In genomic region chr12:79476413-79477046, GRCm38 (mm10) we compare ENCODE assay signal across 13 mouse cellular contexts.
A peak's percentile ranks its signal among the peaks of the same experiment; 100 is the strongest.
DNase-seq lines count a peak whose midpoint lies in the region; ATAC-seq and TF ChIP-seq lines count a peak whose summit lies in the region.
"Had no signal": no experiment of that assay in that cellular context is flagged by ENCODE, and none has a peak within 500 bp of the region (broad histone marks: within the 10 kb centered on the region; RNA-seq: fewer than 3 reads in every experiment).

No protein-coding gene starts in this region.

- TF ChIP-seq EP300 in heart, postnatal 0 days (IDR thresholded peaks at IDR 0.05; ENCODE audit: low read depth): no peak

- peaks cover 11% of the 10 kb centered on the region for H3K4me1 ChIP-seq in heart, postnatal 0 days (ENCODE audit: control insufficient read depth, insufficient read depth)
- peaks cover 24% of the 10 kb centered on the region for H3K4me1 ChIP-seq in limb, embryonic 14.5 days (ENCODE audit: control insufficient read depth, insufficient read depth, low read length)

- no peak overlapping the region for H3K4me2 ChIP-seq in heart, postnatal 0 days (ENCODE audit: low read depth, low read length)
- H3K4me2 ChIP-seq in limb, embryonic 14.5 days (replicated peaks; ENCODE audit: low read depth, low read length, severe bottlenecking): no peak overlapping the region
- H3K4me2 ChIP-seq: midbrain, embryonic 13.5 days had no signal

- H3K27ac ChIP-seq in heart, postnatal 0 days (ENCODE audit: low read depth): no peak overlapping the region
- peak overlapping the region; percentile 72 for H3K27ac ChIP-seq in limb, embryonic 14.5 days (replicated peaks; ENCODE audit: low read depth, low read length)
- H3K27ac ChIP-seq: macrophage; midbrain, embryonic 13.5 days had no signal

- 65% methylated on average over 6 of the region's 6 CpGs for WGBS in heart, postnatal 0 days
- WGBS in limb, embryonic 14.5 days: 43% methylated on average over 6 of the region's 6 CpGs

- no peaks in the 10 kb centered on the region for H3K36me3 ChIP-seq in heart, postnatal 0 days (replicated peaks; ENCODE audit: control insufficient read depth, insufficient read depth, low read length)
- H3K36me3 ChIP-seq in limb, embryonic 14.5 days (ENCODE audit: control insufficient read depth, insufficient read depth, low read length): no peaks in the 10 kb centered on the region
- H3K36me3 ChIP-seq: midbrain, embryonic 13.5 days had no signal

- no peak overlapping the region for H3K4me3 ChIP-seq in heart, postnatal 0 days (ENCODE audit: low read depth, low read length)
- H3K4me3 ChIP-seq in limb, embryonic 14.5 days (replicated peaks; ENCODE audit: low read length): no peak overlapping the region
- H3K4me3 ChIP-seq: midbrain, embryonic 13.5 days had no signal

- DNase-seq in embryo, embryonic 10 days (ENCODE audit: low spot score): peak; percentile 16
- DNase-seq in embryo, embryonic 10.5 days (ENCODE audit: low spot score): no peak
- peak; percentile 16 for DNase-seq in heart, postnatal 0 days (ENCODE audit: low spot score)
- DNase-seq in heart, adult 9 months (ENCODE audit: low spot score in 2 of 2): no peak
- DNase-seq in brain, embryonic 14.5 days (ENCODE audit: low read depth): peak; percentile 32
- peak; percentile 63 for DNase-seq in limb, embryonic 14.5 days (ENCODE audit: low spot score)
- no peak for DNase-seq in thymus, postnatal 36 days
- DNase-seq in ovary, adult 18-20 months (ENCODE audit: low spot score): no peak
- DNase-seq: cerebellum, adult 9-10 months; gastrocnemius, postnatal 25 days; liver had no signal

- TF ChIP-seq CTCF in heart, postnatal 0 days (IDR thresholded peaks at IDR 0.05; ENCODE audit: low read depth): no peak
- no peak for TF ChIP-seq CTCF in brain, embryonic 14.5 days (IDR thresholded peaks at IDR 0.05; ENCODE audit: borderline replicate concordance, extremely low read depth, insufficient read depth, insufficient read length)

- no peak for TF ChIP-seq POLR2A in brain, embryonic 14.5 days (IDR thresholded peaks at IDR 0.05; ENCODE audit: borderline replicate concordance, extremely low read depth, insufficient read depth, insufficient read length, poor library complexity, severe bottlenecking)
- TF ChIP-seq POLR2A in limb, embryonic 14.5 days (IDR thresholded peaks at IDR 0.05; ENCODE audit: borderline replicate concordance, extremely low read depth, insufficient read depth, insufficient read length): no peak

- no peak for ATAC-seq in heart, postnatal 0 days (ENCODE audit: insufficient read depth, low read depth)
- peak; percentile 55 for ATAC-seq in limb, embryonic 14.5 days (ENCODE audit: low FRiP score, low read depth)
- ATAC-seq: midbrain, embryonic 13.5 days had no signal

- H3K27me3 ChIP-seq in heart, postnatal 0 days (ENCODE audit: control insufficient read depth, insufficient read depth, low read length): no peaks in the 10 kb centered on the region
- H3K27me3 ChIP-seq in limb, embryonic 14.5 days (ENCODE audit: control insufficient read depth, insufficient read depth, low read length): no peaks in the 10 kb centered on the region
- H3K27me3 ChIP-seq: midbrain, embryonic 13.5 days had no signal

- no peak overlapping the region for H3K9ac ChIP-seq in heart, postnatal 0 days (replicated peaks; ENCODE audit: low read depth, low read length)
- H3K9ac ChIP-seq in limb, embryonic 14.5 days (ENCODE audit: low read depth, low read length, severe bottlenecking): no peak overlapping the region
- H3K9ac ChIP-seq: midbrain, embryonic 13.5 days had no signal

- peaks cover 4% of the 10 kb centered on the region; the same call in 1 of the 2 replicates for H3K9me3 ChIP-seq in heart, postnatal 0 days (replicated peaks; ENCODE audit: control insufficient read depth, low read length)
- H3K9me3 ChIP-seq in limb, embryonic 14.5 days (ENCODE audit: control insufficient read depth, low read length): no peaks in the 10 kb centered on the region
- H3K9me3 ChIP-seq: midbrain, embryonic 13.5 days had no signal

Comparison
In these comparisons a context has a peak if more than half of its experiments do, and no peak if none do; other contexts are left out.
1. DNase-seq: peak in embryo, embryonic 10 days (single experiment), heart, postnatal 0 days (single experiment), brain, embryonic 14.5 days (single experiment) and limb, embryonic 14.5 days (single experiment); none in embryo, embryonic 10.5 days (single experiment), heart, adult 9 months (0 of 2), thymus, postnatal 36 days (0 of 2) and ovary, adult 18-20 months (single experiment).